Mouse (Mus musculus) forebrain, embryonic 11.5 days (tissue): ENCODE results near the gene Ddx31. TPM values are rescaled to one million over a fixed set of nuclear protein-coding genes. Genes with fewer than 3 reads are reported as not detected.
A peak's percentile ranks its signal among the peaks of the same experiment; 100 is the strongest.

Experiments used
- ATAC-seq: fragments of 200-750 bp; cut with Nextera tagmentation; replicated peaks from 2 replicates; pipeline ENCODE4 v1.8.0; 2017; ENCODE audit warnings: moderate TSS enrichment; ENCODE audit not compliant: low FRiP score
- DNase-seq: peaks from one replicate; pipeline ENCODE4 v3.0.0-alpha.2; 2017; ENCODE audit warnings: low spot score
- H3K27ac ChIP-seq: fragments of 300-500 bp; sonication (generic); 2 replicates; pipeline ENCODE4 v1.5.1; 2014; ENCODE audit warnings: low read depth, low read length
- H3K27me3 ChIP-seq: fragments of 300-500 bp; sonication (generic); 2 replicates; pipeline ENCODE4 v1.6.1; 2014; ENCODE audit warnings: mild to moderate bottlenecking, low read length, mixed read lengths; ENCODE audit not compliant: control insufficient read depth, insufficient read depth
- H3K36me3 ChIP-seq: fragments of 300-500 bp; sonication (generic); 2 replicates; pipeline ENCODE4 v1.6.1; 2014; ENCODE audit warnings: mild to moderate bottlenecking, low read length, moderate library complexity, mixed read lengths; ENCODE audit not compliant: control insufficient read depth, insufficient read depth
- H3K4me1 ChIP-seq: fragments of 300-500 bp; sonication (generic); replicated peaks from 2 replicates; pipeline ENCODE4 v1.6.1; 2014; ENCODE audit warnings: low read length, mixed read lengths; ENCODE audit not compliant: control insufficient read depth, insufficient read depth
- H3K4me2 ChIP-seq: fragments of 300-500 bp; sonication (generic); 2 replicates; pipeline ENCODE4 v1.6.1; 2014; ENCODE audit warnings: low read depth, mild to moderate bottlenecking, low read length, moderate library complexity, mixed read lengths; ENCODE audit not compliant: severe bottlenecking
- H3K4me3 ChIP-seq: fragments of 300-500 bp; sonication (generic); 2 replicates; pipeline ENCODE4 v1.5.1; 2014; ENCODE audit warnings: low read depth, low read length
- H3K9ac ChIP-seq: fragments of 300-500 bp; sonication (generic); 2 replicates; pipeline ENCODE4 v1.6.1; 2014; ENCODE audit warnings: low read length
- H3K9me3 ChIP-seq: fragments of 300-500 bp; sonication (generic); 2 replicates; pipeline ENCODE4 v1.6.1; 2016; ENCODE audit warnings: low read length, mixed read lengths; ENCODE audit not compliant: control insufficient read depth
- WGBS: fragments of 180-500 bp; shearing (Covaris S2); extraction: QIAGEN DNeasy Blood & Tissue Kit; methylation state at CpG from one replicate; pipeline ENCODE4 v1.1.7; 2014; 5-methylcytosine and 5-hydroxymethylcytosine counted together
- polyA plus RNA-seq: library from polyadenylated mRNA; unstranded; fragments of >200 nt; fragmentation: Nextera tagmentation; extraction: Ambion mirVana; gene quantifications from 2 replicates; pipeline ENCODE4 v1.2.1, GENCODE M21; 2014

The Ddx31 gene
- polyA plus RNA-seq, result 19.7 and 21.6 TPM in 2 replicates

- H3K36me3 ChIP-seq, result peaks cover 4% of the 10 kb centered on the region; the same call in 1 of the 2 replicates
- no peaks in the 10 kb centered on the region for H3K27me3 ChIP-seq
- peaks cover 14% of the 10 kb centered on the region for H3K4me1 ChIP-seq
- no peaks in the 10 kb centered on the region for H3K9me3 ChIP-seq
- under 1% methylated on average over 63 of the region's 63 CpGs for WGBS
- peak; percentile 94 for ATAC-seq
- peak within 1 kb of the TSS; percentile 83 for H3K27ac ChIP-seq
- DNase-seq, result peak; percentile 97
- H3K4me2 ChIP-seq, result peak within 1 kb of the TSS; percentile 78
- peak within 1 kb of the TSS; percentile 88 for H3K9ac ChIP-seq
- peak within 1 kb of the TSS; percentile 100 for H3K4me3 ChIP-seq
Observed at GRCm38 (mm10) chr2:28840222-28840951, at the start of gene Ddx31, which contains the start of gene Gtf3c4. Gene Ddx31, plus strand, starts transcription at chr2:28840406. Gene Gtf3c4, minus strand, starts transcription at chr2:28840360.

DNA sequence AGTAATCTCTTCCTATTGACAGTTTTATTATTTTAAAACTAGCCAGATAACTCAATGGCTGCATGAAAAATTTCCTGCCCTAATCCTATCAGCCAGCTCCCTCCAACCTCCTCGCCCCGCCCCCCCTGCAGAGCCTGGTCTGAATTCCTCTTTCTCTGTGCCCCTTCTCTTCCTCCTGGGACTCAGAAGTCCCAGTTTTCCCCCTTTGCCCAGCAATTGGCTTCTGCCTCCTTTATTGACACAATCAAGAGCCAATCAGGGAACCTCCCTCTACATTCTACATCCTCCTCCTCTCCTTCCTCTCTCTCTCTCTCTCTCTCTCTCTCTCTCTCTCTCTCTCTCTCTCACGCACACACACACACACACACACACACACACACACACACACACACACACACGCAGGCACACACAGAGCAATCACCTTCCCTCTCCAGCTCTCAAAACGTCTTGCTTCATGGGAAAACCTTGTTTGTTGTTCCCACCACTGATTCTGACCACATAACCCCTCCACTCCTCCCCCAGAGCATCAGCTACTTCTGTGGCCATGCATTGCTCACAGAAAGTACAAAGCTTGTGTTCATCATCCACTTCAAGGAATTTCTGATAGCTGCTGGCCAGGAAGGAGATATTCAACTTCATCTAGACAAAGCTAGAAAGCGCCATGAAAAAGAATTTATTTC lies 47.1 kb upstream of the Ddx31 start:
- Histone ChIP-seq H3K36me3 (no peaks in the 10 kb centered on the region), H3K4me2 (no peak overlapping the region), H3K4me3 (no peak overlapping the region), H3K9ac (no peak overlapping the region), H3K27ac (no peak overlapping the region), H3K9me3 (no peaks in the 10 kb centered on the region), H3K27me3 (peaks cover 27% of the 10 kb centered on the region), H3K4me1 (peaks cover 4% of the 10 kb centered on the region; the same call in 1 of the 2 replicates)
- WGBS, result 26% methylated on average over 5 of the region's 6 CpGs
- DNase-seq, result peak; percentile 80
- ATAC-seq, result peak; percentile 58; the same call in 1 of the 2 replicates

DNA sequence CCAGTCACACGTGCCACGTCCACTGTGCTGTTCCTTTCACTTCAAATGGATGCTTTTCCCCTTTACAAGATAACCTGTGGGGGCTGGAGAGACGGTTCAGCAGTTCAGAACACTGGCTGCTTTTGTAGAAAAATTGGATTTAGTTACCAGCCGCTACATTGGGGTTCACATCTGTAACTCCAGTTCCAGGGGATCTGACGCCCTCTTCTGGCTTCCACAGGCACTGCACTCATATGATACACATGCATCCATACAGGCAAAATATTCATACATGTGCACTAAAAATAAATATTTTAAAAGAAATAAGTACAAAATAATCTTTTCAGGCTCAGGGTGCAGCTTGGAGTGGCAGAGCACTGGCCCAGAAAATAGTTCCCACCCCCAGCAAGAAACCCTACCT lies 45.6 kb upstream of the Ddx31 start:
- DNase-seq, result no peak
- ATAC-seq, result no peak
- no peak overlapping the region for H3K9ac ChIP-seq
- H3K27ac ChIP-seq, result no peak overlapping the region
- no peaks in the 10 kb centered on the region for H3K9me3 ChIP-seq
- peaks cover 21% of the 10 kb centered on the region for H3K27me3 ChIP-seq
- no peak overlapping the region for H3K4me3 ChIP-seq
- WGBS, result 79% methylated on average over 5 of the region's 5 CpGs
- no peak overlapping the region for H3K4me2 ChIP-seq
- no peaks in the 10 kb centered on the region for H3K36me3 ChIP-seq
- peaks cover 4% of the 10 kb centered on the region; the same call in 1 of the 2 replicates for H3K4me1 ChIP-seq

DNA sequence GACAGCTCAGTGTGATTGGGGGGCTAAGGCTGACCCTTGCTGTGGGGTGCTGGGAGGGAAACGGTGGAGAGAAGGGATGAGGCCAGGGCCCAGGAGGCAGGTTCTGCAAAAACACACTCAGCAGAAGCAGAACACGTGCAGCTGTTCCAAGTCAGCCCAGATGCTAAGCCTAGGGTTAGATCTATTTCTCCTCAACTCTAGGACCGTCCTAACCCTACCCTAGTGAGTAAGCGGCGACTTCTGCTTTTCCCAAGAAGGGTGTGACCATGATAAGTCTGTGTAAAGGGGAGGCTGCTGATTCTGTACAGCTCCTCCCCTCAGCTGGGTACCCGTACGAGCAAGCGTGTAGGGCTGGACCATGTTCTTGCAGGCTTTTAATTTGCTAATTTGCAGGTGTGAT lies 43.9 kb upstream of the Ddx31 start:
- ATAC-seq, result no peak
- no peak overlapping the region for H3K4me3 ChIP-seq
- H3K4me2 ChIP-seq, result no peak overlapping the region
- peaks cover 4% of the 10 kb centered on the region; the same call in 1 of the 2 replicates for H3K4me1 ChIP-seq
- no peaks in the 10 kb centered on the region for H3K9me3 ChIP-seq
- DNase-seq, result no peak
- WGBS, result 81% methylated on average over 8 of the region's 8 CpGs
- no peak overlapping the region for H3K27ac ChIP-seq
- H3K36me3 ChIP-seq, result no peaks in the 10 kb centered on the region
- H3K27me3 ChIP-seq, result peaks cover 22% of the 10 kb centered on the region
- no peak overlapping the region for H3K9ac ChIP-seq

- H3K4me2 ChIP-seq, result peak overlapping the region; percentile 15; the same call in 1 of the 2 replicates
Observed at GRCm38 (mm10) chr2:28797490-28798106, 42.6 kb upstream of the Ddx31 start.

GRCm38 (mm10) chr2:28798390-28798789 lies 41.8 kb upstream of the Ddx31 start:
- ATAC-seq (no peak), DNase-seq (no peak)
- WGBS, result 51% methylated on average over 3 of the region's 3 CpGs
- H3K36me3 ChIP-seq, result no peaks in the 10 kb centered on the region
- H3K4me3 ChIP-seq, result no peak overlapping the region
- H3K27ac ChIP-seq, result no peak overlapping the region; the same call in 1 of the 2 replicates
- H3K4me2 ChIP-seq, result no peak overlapping the region
- no peaks in the 10 kb centered on the region for H3K9me3 ChIP-seq
- peaks cover 2% of the 10 kb centered on the region; the same call in 1 of the 2 replicates for H3K4me1 ChIP-seq
- H3K9ac ChIP-seq, result no peak overlapping the region
- peaks cover 20% of the 10 kb centered on the region for H3K27me3 ChIP-seq

More at GRCm38 (mm10) chr2:28797490-28798106, 42.6 kb upstream of the Ddx31 start:
- peaks cover 4% of the 10 kb centered on the region; the same call in 1 of the 2 replicates for H3K4me1 ChIP-seq
- H3K4me3 ChIP-seq, result no peak overlapping the region
- ATAC-seq, result peak; percentile 79
- DNase-seq, result peak; percentile 72
- H3K9me3 ChIP-seq, result no peaks in the 10 kb centered on the region
- H3K9ac ChIP-seq, result no peak overlapping the region
- no peaks in the 10 kb centered on the region for H3K36me3 ChIP-seq
- H3K27me3 ChIP-seq, result peaks cover 20% of the 10 kb centered on the region
- 26% methylated on average over 18 of the region's 18 CpGs for WGBS
- peak overlapping the region; percentile 5; the same call in 1 of the 2 replicates for H3K27ac ChIP-seq

GRCm38 (mm10) chr2:28799575-28799974 lies 40.6 kb upstream of the Ddx31 start:
- Histone ChIP-seq H3K4me1 (peaks cover 2% of the 10 kb centered on the region; the same call in 1 of the 2 replicates), H3K36me3 (no peaks in the 10 kb centered on the region), H3K27ac (no peak overlapping the region), H3K27me3 (peaks cover 20% of the 10 kb centered on the region), H3K4me3 (no peak overlapping the region), H3K4me2 (no peak overlapping the region), H3K9ac (no peak overlapping the region), H3K9me3 (no peaks in the 10 kb centered on the region)
- 79% methylated on average over 2 of the region's 2 CpGs for WGBS
- DNase-seq (no peak), ATAC-seq (no peak)

DNA sequence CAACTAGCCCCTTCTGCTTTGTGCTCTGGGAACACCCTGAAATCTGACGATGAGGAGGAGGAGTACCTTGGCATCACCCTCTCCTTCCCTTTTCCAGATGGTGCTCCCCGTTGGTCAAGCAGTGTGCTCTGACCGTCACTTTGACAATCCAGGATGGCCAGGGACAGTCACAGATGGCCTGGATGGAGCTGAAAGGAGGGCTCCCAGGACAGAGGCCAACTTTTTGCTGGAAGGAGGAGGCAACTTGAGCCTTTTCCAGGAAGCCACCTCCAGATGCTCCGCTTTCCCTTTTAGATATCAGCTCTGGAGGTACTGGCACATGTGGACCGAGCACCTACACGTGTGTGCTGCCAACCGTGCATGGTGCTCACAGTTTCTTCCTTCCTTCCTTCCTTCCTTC lies 36.8 kb upstream of the Ddx31 start:
- Histone ChIP-seq H3K4me3 (no peak overlapping the region), H3K9ac (no peak overlapping the region), H3K27ac (no peak overlapping the region), H3K27me3 (peaks cover 13% of the 10 kb centered on the region; the same call in 1 of the 2 replicates), H3K4me2 (no peak overlapping the region), H3K36me3 (no peaks in the 10 kb centered on the region), H3K9me3 (no peaks in the 10 kb centered on the region), H3K4me1 (no peaks in the 10 kb centered on the region)
- WGBS, result 92% methylated on average over 7 of the region's 7 CpGs
- DNase-seq (no peak), ATAC-seq (no peak)
